Mouse (Mus musculus): Measurements from ENCODE around the gene Scimp. TPM values are rescaled to one million over a fixed set of nuclear protein-coding genes. Genes with fewer than 3 reads are reported as not detected.

The Scimp gene
- polyA plus RNA-seq, 1 experiment from 2014 or later = 1.9 TPM

- no peak overlapping the region for H3K27ac ChIP-seq (ENCODE audit: low read depth, low read length)
- H3K4me3 ChIP-seq (ENCODE audit: low read depth, low read length) = no peak overlapping the region
- no peak overlapping the region for H3K4me2 ChIP-seq (replicated peaks; ENCODE audit: low read depth)
- no peaks in the 10 kb centered on the region for H3K27me3 ChIP-seq (replicated peaks; ENCODE audit: control insufficient read depth, insufficient read depth, low read length)
- H3K4me1 ChIP-seq (replicated peaks; ENCODE audit: control insufficient read depth, insufficient read depth, low read length) = 0 out of 2 replicates have a peak, but pooled peaks cover 3% of the 10 kb centered on the region
- WGBS = 3% methylated on average over 7 of the region's 7 CpGs
- H3K9me3 ChIP-seq (ENCODE audit: control insufficient read depth) = no peaks in the 10 kb centered on the region
- H3K36me3 ChIP-seq (ENCODE audit: control insufficient read depth, insufficient read depth) = no peaks in the 10 kb centered on the region
- H3K9ac ChIP-seq (ENCODE audit: low read depth, low read length) = no peak overlapping the region
- no peak; the same call in 1 of the 2 replicates for ATAC-seq
- TF ChIP-seq CTCF (IDR thresholded peaks at IDR 0.05; ENCODE audit: low read depth) = peak; percentile 97
Observed at GRCm38 (mm10) chr11:70755645-70756044, 56.7 kb downstream of the Scimp start.

GRCm38 (mm10) chr11:70754958-70755357 is 57.4 kb downstream of the Scimp start:
- H3K4me1 ChIP-seq (replicated peaks; ENCODE audit: control insufficient read depth, insufficient read depth, low read length) = 0 out of 2 replicates have a peak, but pooled peaks cover 3% of the 10 kb centered on the region
- peak overlapping the region; percentile 24; the same call in 1 of the 2 replicates for H3K27ac ChIP-seq (ENCODE audit: low read depth, low read length)
- H3K9ac ChIP-seq (ENCODE audit: low read depth, low read length) = no peak overlapping the region
- 45% methylated on average over 7 of the region's 7 CpGs for WGBS
- H3K9me3 ChIP-seq (ENCODE audit: control insufficient read depth) = no peaks in the 10 kb centered on the region
- no peaks in the 10 kb centered on the region for H3K27me3 ChIP-seq (replicated peaks; ENCODE audit: control insufficient read depth, insufficient read depth, low read length)
- no peaks in the 10 kb centered on the region for H3K36me3 ChIP-seq (ENCODE audit: control insufficient read depth, insufficient read depth)
- no peak overlapping the region for H3K4me3 ChIP-seq (ENCODE audit: low read depth, low read length)
- peak; percentile 71 for TF ChIP-seq CTCF (IDR thresholded peaks at IDR 0.05; ENCODE audit: low read depth)
- H3K4me2 ChIP-seq (replicated peaks; ENCODE audit: low read depth) = no peak overlapping the region
- no peak for ATAC-seq

- no peak for TF ChIP-seq CTCF (IDR thresholded peaks at IDR 0.05; ENCODE audit: low read depth)
- peak overlapping the region; percentile 24 for H3K27ac ChIP-seq (ENCODE audit: low read depth, low read length)
- 47% methylated on average over 4 of the region's 4 CpGs for WGBS
Observed at GRCm38 (mm10) chr11:70754476-70754875, 57.9 kb downstream of the Scimp start.

GRCm38 (mm10) chr11:70753146-70753545 is 59.2 kb downstream of the Scimp start:
- H3K4me2 ChIP-seq (replicated peaks; ENCODE audit: low read depth) = no peak overlapping the region
- H3K9me3 ChIP-seq (ENCODE audit: control insufficient read depth) = no peaks in the 10 kb centered on the region
- no peak overlapping the region for H3K9ac ChIP-seq (ENCODE audit: low read depth, low read length)
- no peaks in the 10 kb centered on the region for H3K36me3 ChIP-seq (ENCODE audit: control insufficient read depth, insufficient read depth)
- 0 out of 2 replicates have a peak, but pooled peaks cover 3% of the 10 kb centered on the region for H3K4me1 ChIP-seq (replicated peaks; ENCODE audit: control insufficient read depth, insufficient read depth, low read length)
- H3K27me3 ChIP-seq (replicated peaks; ENCODE audit: control insufficient read depth, insufficient read depth, low read length) = no peaks in the 10 kb centered on the region
- H3K4me3 ChIP-seq (ENCODE audit: low read depth, low read length) = no peak overlapping the region
- peak overlapping the region; percentile 60 for H3K27ac ChIP-seq (ENCODE audit: low read depth, low read length)
- TF ChIP-seq CTCF (IDR thresholded peaks at IDR 0.05; ENCODE audit: low read depth) = no peak
- ATAC-seq = peak; percentile 29
- 56% methylated on average over 10 of the region's 10 CpGs for WGBS

More at GRCm38 (mm10) chr11:70754476-70754875, 57.9 kb downstream of the Scimp start:
- H3K4me1 ChIP-seq (replicated peaks; ENCODE audit: control insufficient read depth, insufficient read depth, low read length) = 0 out of 2 replicates have a peak, but pooled peaks cover 3% of the 10 kb centered on the region
- no peak overlapping the region for H3K4me3 ChIP-seq (ENCODE audit: low read depth, low read length)
- no peaks in the 10 kb centered on the region for H3K9me3 ChIP-seq (ENCODE audit: control insufficient read depth)
- H3K36me3 ChIP-seq (ENCODE audit: control insufficient read depth, insufficient read depth) = no peaks in the 10 kb centered on the region
- H3K4me2 ChIP-seq (replicated peaks; ENCODE audit: low read depth) = no peak overlapping the region
- no peaks in the 10 kb centered on the region for H3K27me3 ChIP-seq (replicated peaks; ENCODE audit: control insufficient read depth, insufficient read depth, low read length)
- no peak for ATAC-seq
- no peak overlapping the region for H3K9ac ChIP-seq (ENCODE audit: low read depth, low read length)

GRCm38 (mm10) chr11:70752337-70753017 is 59.9 kb downstream of the Scimp start:
- no peaks in the 10 kb centered on the region for H3K9me3 ChIP-seq (ENCODE audit: control insufficient read depth)
- WGBS = 37% methylated on average over 4 of the region's 4 CpGs
- no peaks in the 10 kb centered on the region for H3K36me3 ChIP-seq (ENCODE audit: control insufficient read depth, insufficient read depth)
- no peak for TF ChIP-seq CTCF (IDR thresholded peaks at IDR 0.05; ENCODE audit: low read depth)
- H3K4me2 ChIP-seq (replicated peaks; ENCODE audit: low read depth) = no peak overlapping the region
- H3K9ac ChIP-seq (ENCODE audit: low read depth, low read length) = no peak overlapping the region
- H3K27ac ChIP-seq (ENCODE audit: low read depth, low read length) = peak overlapping the region; percentile 82
- peak; percentile 89 for ATAC-seq
- no peaks in the 10 kb centered on the region for H3K27me3 ChIP-seq (replicated peaks; ENCODE audit: control insufficient read depth, insufficient read depth, low read length)
- H3K4me3 ChIP-seq (ENCODE audit: low read depth, low read length) = no peak overlapping the region
- H3K4me1 ChIP-seq (replicated peaks; ENCODE audit: control insufficient read depth, insufficient read depth, low read length) = 0 out of 2 replicates have a peak, but pooled peaks cover 3% of the 10 kb centered on the region

- TF ChIP-seq CTCF (IDR thresholded peaks at IDR 0.05; ENCODE audit: low read depth) = no peak
- 50% methylated on average over 4 of the region's 4 CpGs for WGBS
- Histone ChIP-seq H3K4me3 (ENCODE audit: low read depth, low read length) (no peak overlapping the region), H3K36me3 (ENCODE audit: control insufficient read depth, insufficient read depth) (no peaks in the 10 kb centered on the region), H3K4me1 (replicated peaks; ENCODE audit: control insufficient read depth, insufficient read depth, low read length) (0 out of 2 replicates have a peak, but pooled peaks cover 3% of the 10 kb centered on the region), H3K9ac (ENCODE audit: low read depth, low read length) (no peak overlapping the region), H3K27ac (ENCODE audit: low read depth, low read length) (peak overlapping the region; percentile 60), H3K4me2 (replicated peaks; ENCODE audit: low read depth) (no peak overlapping the region), H3K27me3 (replicated peaks; ENCODE audit: control insufficient read depth, insufficient read depth, low read length) (no peaks in the 10 kb centered on the region), H3K9me3 (ENCODE audit: control insufficient read depth) (no peaks in the 10 kb centered on the region)
- peak; percentile 49 for ATAC-seq
Observed at GRCm38 (mm10) chr11:70747876-70748545, 64.4 kb downstream of the Scimp start.
